Mouse (Mus musculus) intestine, postnatal 0 days (tissue): ENCODE data around the gene Gm28308. TPM values are rescaled to one million over a fixed set of nuclear protein-coding genes. Genes with fewer than 3 reads are reported as not detected.
A peak's percentile ranks its signal among the peaks of the same experiment; 100 is the strongest.

Source experiments
- ATAC-seq: fragments of 200-750 bp; cut with Nextera tagmentation; 2 replicates; pipeline ENCODE4 v1.8.0; 2017; ENCODE audit warnings: mild to moderate bottlenecking, moderate TSS enrichment, moderate library complexity
- H3K27ac ChIP-seq: fragments of 300-500 bp; sonication (generic); 2 replicates; pipeline ENCODE4 v1.5.1; 2014; ENCODE audit warnings: mild to moderate bottlenecking, low read depth, low read length, moderate library complexity
- H3K27me3 ChIP-seq: fragments of 300-500 bp; sonication (generic); replicated peaks from 2 replicates; pipeline ENCODE4 v1.6.1; 2014; ENCODE audit warnings: low read length, mixed read lengths; ENCODE audit not compliant: control insufficient read depth, insufficient read depth
- H3K36me3 ChIP-seq: fragments of 300-500 bp; sonication (generic); 2 replicates; pipeline ENCODE4 v1.6.1; 2014; ENCODE audit warnings: mild to moderate bottlenecking, moderate library complexity; ENCODE audit not compliant: control insufficient read depth, insufficient read depth
- H3K4me1 ChIP-seq: fragments of 300-500 bp; sonication (generic); replicated peaks from 2 replicates; pipeline ENCODE4 v1.6.1; 2014; ENCODE audit warnings: antibody characterized with exemption, low read length, mixed read lengths; ENCODE audit not compliant: control insufficient read depth, insufficient read depth
- H3K4me2 ChIP-seq: fragments of 300-500 bp; sonication (generic); replicated peaks from 2 replicates; pipeline ENCODE4 v1.6.1; 2014; ENCODE audit warnings: low read depth, mild to moderate bottlenecking, moderate library complexity
- H3K4me3 ChIP-seq: fragments of 300-500 bp; sonication (generic); 2 replicates; pipeline ENCODE4 v1.5.1; 2014; ENCODE audit warnings: low read depth, low read length
- H3K9ac ChIP-seq: fragments of 300-500 bp; sonication (generic); 2 replicates; pipeline ENCODE4 v1.6.1; 2014; ENCODE audit warnings: mild to moderate bottlenecking, low read depth, low read length
- H3K9me3 ChIP-seq: fragments of 300-500 bp; sonication (generic); 2 replicates; pipeline ENCODE4 v1.6.1; 2016; ENCODE audit warnings: mixed run types; ENCODE audit not compliant: control insufficient read depth
- CTCF ChIP-seq: sonication (generic); IDR thresholded peaks from 2 replicates; pipeline ENCODE4 v1.5.1; 2016; ENCODE audit warnings: low read depth, mild to moderate bottlenecking, control low read depth, antibody characterized with exemption, moderate library complexity
- WGBS: fragments of 180-500 bp; shearing (Covaris S2); extraction: QIAGEN DNeasy Blood & Tissue Kit; methylation state at CpG from one replicate; pipeline ENCODE4 v1.1.7; 2014; 5-methylcytosine and 5-hydroxymethylcytosine counted together
- polyA plus RNA-seq: library from polyadenylated mRNA; unstranded; fragments of >200 nt; fragmentation: Nextera tagmentation; extraction: Ambion mirVana; gene quantifications from 2 replicates; pipeline ENCODE4 v1.2.1, GENCODE M21; 2015

Gm28308 gene
- polyA plus RNA-seq, 1 experiment from 2014 or later = not detected

DNA sequence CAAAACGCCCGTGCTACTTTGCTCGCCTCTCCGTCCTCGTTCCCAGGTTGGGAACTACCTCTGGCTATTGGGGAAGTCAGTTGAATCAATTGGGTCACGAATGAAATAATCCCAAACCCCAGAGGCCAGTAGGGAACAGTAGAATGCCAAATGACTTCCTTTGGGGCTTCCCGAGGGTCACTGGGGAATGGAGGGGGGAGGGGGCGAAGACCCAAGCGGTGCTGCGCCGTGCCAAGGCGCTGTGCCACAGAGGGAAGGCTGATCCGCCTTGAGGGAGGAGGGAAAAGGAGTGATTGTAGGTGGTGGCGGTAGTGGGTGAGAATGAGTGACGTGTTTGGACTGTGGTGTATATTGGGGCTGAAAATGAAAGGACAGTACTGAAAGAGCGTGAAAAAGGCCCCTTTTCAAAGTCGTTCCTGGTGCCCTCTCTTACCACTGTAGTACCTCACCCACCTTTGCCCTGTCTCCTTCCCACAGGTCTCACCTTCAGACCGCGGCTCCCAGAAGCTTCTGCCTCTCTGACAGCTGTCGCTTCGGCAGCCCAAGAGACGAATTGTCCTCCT lies 502 bp downstream of the Gm28308 start:
- H3K9me3 ChIP-seq = no peaks in the 10 kb centered on the region
- peak overlapping the region; percentile 66 for H3K4me2 ChIP-seq
- H3K36me3 ChIP-seq = no peaks in the 10 kb centered on the region
- 6% methylated on average over 22 of the region's 22 CpGs for WGBS
- peaks cover 93% of the 10 kb centered on the region for H3K27me3 ChIP-seq
- no peaks in the 10 kb centered on the region for H3K4me1 ChIP-seq
- no peak for ATAC-seq
- H3K4me3 ChIP-seq = peak overlapping the region; percentile 52
- peak overlapping the region; percentile 54 for H3K9ac ChIP-seq
- no peak for TF ChIP-seq CTCF
- H3K27ac ChIP-seq = peak overlapping the region; percentile 69

DNA sequence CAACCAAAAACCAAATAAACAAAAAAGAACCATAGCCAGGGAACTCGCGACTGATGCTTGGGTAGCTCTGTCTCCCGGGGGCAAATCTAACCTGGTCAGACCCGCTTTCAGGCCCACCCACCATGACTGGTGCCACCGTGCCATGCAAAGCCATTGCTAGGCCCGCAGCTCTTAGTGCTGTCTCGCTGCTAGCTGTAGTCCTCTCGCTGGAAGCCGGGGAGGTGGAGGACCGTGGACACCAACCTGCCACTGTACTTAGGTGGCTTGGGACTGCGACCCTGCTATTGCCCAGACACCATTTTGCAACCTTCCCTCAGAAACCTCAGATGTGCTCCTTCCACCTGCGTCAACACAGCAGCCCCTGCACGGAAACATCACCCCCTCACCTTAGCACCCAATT lies 1.2 kb downstream of the Gm28308 start:
- Histone ChIP-seq H3K27ac (0 out of 2 replicates have a peak overlapping the region, but pooled peaks have one; percentile 6), H3K4me2 (peak overlapping the region; percentile 66), H3K36me3 (no peaks in the 10 kb centered on the region), H3K9ac (peak overlapping the region; percentile 41; the same call in 1 of the 2 replicates), H3K4me3 (peak overlapping the region; percentile 52), H3K9me3 (no peaks in the 10 kb centered on the region), H3K4me1 (no peaks in the 10 kb centered on the region), H3K27me3 (peaks cover 91% of the 10 kb centered on the region)
- WGBS = 5% methylated on average over 13 of the region's 13 CpGs
- TF ChIP-seq CTCF = no peak
- ATAC-seq = no peak

DNA sequence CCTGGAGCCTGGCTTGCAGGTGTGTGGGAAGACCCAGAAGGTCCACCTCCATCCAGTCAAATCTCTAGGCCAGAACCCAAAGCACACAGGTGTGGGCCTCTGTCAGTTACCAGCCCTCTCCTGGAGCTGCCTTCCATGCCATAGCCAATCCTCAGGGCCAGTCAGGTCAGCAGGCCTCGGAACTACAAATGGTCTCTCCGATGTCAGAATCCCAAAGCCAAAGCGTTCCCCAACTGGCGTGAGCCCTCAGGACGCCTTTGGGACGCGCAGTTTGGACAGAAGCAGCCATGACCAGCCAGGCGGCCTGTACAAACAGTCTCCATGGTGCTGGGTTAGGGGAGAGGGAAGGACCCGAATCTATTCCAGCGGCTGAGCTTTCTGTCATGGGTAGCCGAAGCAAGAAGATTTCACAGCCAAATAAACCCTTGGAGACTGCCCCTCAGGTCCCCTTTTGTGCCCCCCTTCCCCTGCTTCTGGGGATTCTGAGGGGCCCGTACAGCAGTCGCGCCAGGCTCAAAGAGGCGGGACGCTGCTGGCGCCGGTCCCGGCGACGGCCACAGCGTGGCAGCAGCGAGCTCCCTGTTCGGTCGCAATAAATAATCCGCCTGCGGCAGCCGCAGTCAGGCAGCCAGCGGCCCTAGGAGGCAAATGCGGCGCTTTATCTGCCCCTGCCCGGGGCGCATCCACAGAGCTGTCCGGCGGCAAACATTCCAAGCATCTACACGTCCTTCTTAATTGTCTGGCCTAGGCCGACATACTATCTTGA lies 1.8 kb downstream of the Gm28308 start:
- WGBS = 4% methylated on average over 37 of the region's 37 CpGs
- H3K27ac ChIP-seq = no peak overlapping the region
- peak overlapping the region; percentile 41 for H3K9ac ChIP-seq
- no peaks in the 10 kb centered on the region for H3K4me1 ChIP-seq
- H3K36me3 ChIP-seq = no peaks in the 10 kb centered on the region
- peak overlapping the region; percentile 66 for H3K4me2 ChIP-seq
- peak overlapping the region; percentile 52 for H3K4me3 ChIP-seq
- peaks cover 91% of the 10 kb centered on the region for H3K27me3 ChIP-seq
- H3K9me3 ChIP-seq = no peaks in the 10 kb centered on the region
- peak; percentile 54 for ATAC-seq
- TF ChIP-seq CTCF = peak; percentile 86

DNA sequence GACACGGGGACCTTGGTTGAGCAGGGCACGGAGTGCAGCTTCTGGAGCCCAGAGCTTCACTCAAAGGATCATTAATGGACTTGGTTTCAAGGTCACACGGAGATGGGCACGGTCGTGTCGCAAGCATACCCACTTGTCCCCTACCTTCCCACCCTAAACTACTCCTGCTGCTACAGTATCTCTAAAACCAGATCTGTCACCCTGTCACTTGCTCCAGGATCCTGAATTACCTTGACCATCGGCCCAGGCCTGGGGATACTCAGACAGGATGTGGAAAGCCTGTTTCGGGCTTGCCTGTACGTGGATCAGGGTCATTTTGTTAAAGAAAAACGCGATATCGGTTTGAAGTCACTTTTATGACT lies 3.5 kb downstream of the Gm28308 start:
- Histone ChIP-seq H3K4me1 (no peaks in the 10 kb centered on the region), H3K9me3 (no peaks in the 10 kb centered on the region), H3K9ac (no peak overlapping the region), H3K4me2 (peak overlapping the region; percentile 66), H3K36me3 (no peaks in the 10 kb centered on the region), H3K27me3 (peaks cover 91% of the 10 kb centered on the region), H3K27ac (no peak overlapping the region), H3K4me3 (0 out of 2 replicates have a peak overlapping the region, but pooled peaks have one; percentile 37)
- ATAC-seq = no peak
- TF ChIP-seq CTCF = no peak
- 34% methylated on average over 12 of the region's 12 CpGs for WGBS

DNA sequence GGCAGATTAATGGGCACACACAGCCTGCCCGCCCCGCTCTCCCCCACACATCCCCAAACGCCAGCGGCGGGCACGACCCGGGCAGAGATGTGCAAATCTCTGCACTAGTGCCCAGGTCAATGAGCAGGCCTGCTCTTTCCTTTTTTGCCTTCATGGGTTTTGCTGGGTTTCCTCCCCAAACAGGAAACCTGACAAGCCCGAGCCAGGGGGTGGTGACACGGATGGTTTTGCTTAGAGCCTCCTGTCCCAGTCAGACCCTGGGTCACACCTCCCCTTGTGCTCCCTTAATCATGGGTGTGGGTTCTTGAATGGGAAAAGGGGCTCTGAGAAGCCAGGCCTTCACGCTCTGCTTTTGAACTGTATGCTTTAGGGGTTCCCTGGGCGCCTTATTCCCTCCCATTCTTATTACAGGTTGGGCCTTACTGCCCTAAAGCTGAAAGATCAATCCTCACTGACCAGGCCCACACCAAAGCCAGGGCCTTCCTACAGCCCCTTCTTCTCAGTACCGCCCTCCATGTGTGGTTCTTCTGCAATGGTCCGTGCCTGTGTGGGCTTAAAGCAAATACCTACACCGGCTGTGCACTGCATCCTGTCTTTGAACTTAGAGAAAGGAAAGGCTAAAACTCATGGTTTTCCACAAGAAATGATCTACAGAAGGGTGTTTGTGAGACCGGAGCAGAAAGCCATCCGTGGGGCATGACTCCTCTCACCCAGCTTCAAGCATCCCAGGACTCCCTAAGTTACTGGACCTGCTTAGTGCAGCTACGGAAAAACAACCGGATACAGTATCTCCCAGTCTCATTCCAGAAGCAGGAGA lies 4.1 kb downstream of the Gm28308 start:
- Histone ChIP-seq H3K4me2 (peak overlapping the region; percentile 66), H3K27me3 (peaks cover 90% of the 10 kb centered on the region), H3K4me3 (peak overlapping the region; percentile 37), H3K9me3 (no peaks in the 10 kb centered on the region), H3K4me1 (no peaks in the 10 kb centered on the region), H3K9ac (peak overlapping the region; percentile 46), H3K27ac (no peak overlapping the region), H3K36me3 (no peaks in the 10 kb centered on the region)
- no peak for ATAC-seq
- no peak for TF ChIP-seq CTCF
- 34% methylated on average over 15 of the region's 18 CpGs for WGBS
